Mouse (Mus musculus) thymus, adult 18-20 months (tissue): ENCODE measurements around the gene Tnfrsf1b.

Source experiments
- DNase-seq, 2 experiments: peaks; one replicate each; pipeline ENCODE4 v3.0.0; 2022; ENCODE audit warnings: mixed read lengths in 2 of 2

The Tnfrsf1b gene

GRCm38 (mm10) chr4:145256144-145256543 is 9.5 kb upstream of the Tnfrsf1b start:
- no peak for DNase-seq

- peak in 1 of 2 experiments; percentile 57 for DNase-seq
Measured at GRCm38 (mm10) chr4:145254418-145254817, 7.7 kb upstream of the Tnfrsf1b start.

- DNase-seq, result no peak
Measured at GRCm38 (mm10) chr4:145252611-145253010, 5.9 kb upstream of the Tnfrsf1b start.

GRCm38 (mm10) chr4:145251546-145251945 is 4.9 kb upstream of the Tnfrsf1b start:
- DNase-seq, result no peak

GRCm38 (mm10) chr4:145250002-145250401 is 3.3 kb upstream of the Tnfrsf1b start:
- no peak for DNase-seq

GRCm38 (mm10) chr4:145247556-145247955 is 886 bp upstream of the Tnfrsf1b start:
- no peak for DNase-seq

- no peak for DNase-seq
Measured at GRCm38 (mm10) chr4:145245581-145245980, 1.1 kb downstream of the Tnfrsf1b start.

GRCm38 (mm10) chr4:145244676-145245075 is 2.0 kb downstream of the Tnfrsf1b start:
- DNase-seq, result no peak

- DNase-seq, result no peak
Measured at GRCm38 (mm10) chr4:145242719-145243350, 3.8 kb downstream of the Tnfrsf1b start.

- peak in 1 of 2 experiments; percentile 49 for DNase-seq
Measured at GRCm38 (mm10) chr4:145240723-145241231, 5.9 kb downstream of the Tnfrsf1b start.

GRCm38 (mm10) chr4:145239049-145239830 is 7.4 kb downstream of the Tnfrsf1b start:
- no peak for DNase-seq

- peak in 1 of 2 experiments; percentile 49 for DNase-seq
Measured at GRCm38 (mm10) chr4:145236027-145236426, 10.6 kb downstream of the Tnfrsf1b start.

GRCm38 (mm10) chr4:145233487-145234228 is 13.0 kb downstream of the Tnfrsf1b start:
- DNase-seq, result no peak

GRCm38 (mm10) chr4:145231732-145232131 is 14.9 kb downstream of the Tnfrsf1b start:
- no peak for DNase-seq

- DNase-seq, result no peak
Measured at GRCm38 (mm10) chr4:145230647-145231046, 16.0 kb downstream of the Tnfrsf1b start.

GRCm38 (mm10) chr4:145229524-145230163 is 17.0 kb downstream of the Tnfrsf1b start:
- DNase-seq, result no peak

- DNase-seq, result peak in 1 of 2 experiments; percentile 62
Measured at GRCm38 (mm10) chr4:145229051-145229450, 17.6 kb downstream of the Tnfrsf1b start.

- DNase-seq, result no peak
Measured at GRCm38 (mm10) chr4:145224613-145225012, 22.1 kb downstream of the Tnfrsf1b start.

GRCm38 (mm10) chr4:145222064-145222463 is 24.6 kb downstream of the Tnfrsf1b start:
- no peak for DNase-seq

- no peak for DNase-seq
Measured at GRCm38 (mm10) chr4:145221379-145221778, 25.3 kb downstream of the Tnfrsf1b start.

GRCm38 (mm10) chr4:145220001-145220400 is 26.7 kb downstream of the Tnfrsf1b start:
- no peak for DNase-seq

GRCm38 (mm10) chr4:145219240-145219985 is 27.3 kb downstream of the Tnfrsf1b start:
- no peak for DNase-seq
